16 mouse cellular contexts compared by ENCODE assay signal in genomic region chr10:41571065-41571464, GRCm38 (mm10).
"Had no signal": no experiment of that assay in that cellular context is flagged by ENCODE, and none has a peak within 500 bp of the region (broad histone marks: within the 10 kb centered on the region; RNA-seq: fewer than 3 reads in every experiment).

No protein-coding gene starts in this region.

- H3K4me2 ChIP-seq: liver, embryonic 13.5 days; lung, embryonic 15.5 days; midbrain, embryonic 12.5 days; neural tube, embryonic 12.5 days had no signal

- H3K9me3 ChIP-seq: liver, embryonic 13.5 days; lung, embryonic 15.5 days; megakaryocyte, embryonic 14.5 days; midbrain, embryonic 12.5 days; neural tube, embryonic 12.5 days had no signal

- H3K4me3 ChIP-seq: layer of hippocampus, adult 2 months; liver, embryonic 13.5 days; lung, embryonic 15.5 days; megakaryocyte, embryonic 14.5 days; midbrain, embryonic 12.5 days; neural tube, embryonic 12.5 days had no signal

- H3K36me3 ChIP-seq: liver, embryonic 13.5 days; lung, embryonic 15.5 days; midbrain, embryonic 12.5 days; neural tube, embryonic 12.5 days had no signal

- H3K27me3 ChIP-seq: liver, embryonic 13.5 days; lung, embryonic 15.5 days; neural tube, embryonic 12.5 days had no signal

- H3K4me1 ChIP-seq: midbrain, embryonic 12.5 days; neural tube, embryonic 12.5 days had no signal

- H3K27ac ChIP-seq: kidney, postnatal 0 days; layer of hippocampus, adult 2 months; liver, embryonic 13.5 days; lung, embryonic 15.5 days; midbrain, embryonic 12.5 days; neural tube, embryonic 12.5 days had no signal

- DNase-seq: kidney, adult 8-10 months; kidney, postnatal 36 days; left cerebral cortex, postnatal 4 days; liver, embryonic 13.5 days; liver, postnatal 0 days; lung, postnatal 14 days; retina, postnatal 1 day; thymus, adult 18-20 months; thymus, postnatal 14 days had no signal

- ATAC-seq: intestine, embryonic 16.5 days; liver, postnatal 0 days had no signal

- H3K9ac ChIP-seq: liver, embryonic 13.5 days; liver, postnatal 0 days; lung, embryonic 15.5 days; midbrain, embryonic 12.5 days; neural tube, embryonic 12.5 days had no signal
